Mouse (Mus musculus): ENCODE data around the gene Vps53. TPM values are rescaled to one million over a fixed set of nuclear protein-coding genes. Genes with fewer than 3 reads are reported as not detected.

Vps53 gene
- total RNA-seq, 2 experiments from 2014 or later = 90.3 to 94.4 TPM

GRCm38 (mm10) chr11:76065521-76066095 lies 113.8 kb downstream of the Vps53 start:
- DNase-seq (ENCODE audit: extremely low spot score in 1 of 2, low spot score in 1 of 2) = no peak

- no peak for DNase-seq (ENCODE audit: extremely low spot score in 1 of 2, low spot score in 1 of 2)
Measured at GRCm38 (mm10) chr11:76064411-76064810, 115.0 kb downstream of the Vps53 start.

GRCm38 (mm10) chr11:76060906-76061305 lies 118.5 kb downstream of the Vps53 start:
- no peak for DNase-seq (ENCODE audit: extremely low spot score in 1 of 2, low spot score in 1 of 2)

- no peak for DNase-seq (ENCODE audit: extremely low spot score in 1 of 2, low spot score in 1 of 2)
Measured at GRCm38 (mm10) chr11:76059971-76060370, 119.5 kb downstream of the Vps53 start.

- no peak for DNase-seq (ENCODE audit: extremely low spot score in 1 of 2, low spot score in 1 of 2)
Measured at GRCm38 (mm10) chr11:76056487-76056886, 123.0 kb downstream of the Vps53 start.

GRCm38 (mm10) chr11:76052496-76052895 lies 127.0 kb downstream of the Vps53 start:
- DNase-seq (ENCODE audit: extremely low spot score in 1 of 2, low spot score in 1 of 2) = no peak

- no peak for DNase-seq (ENCODE audit: extremely low spot score in 1 of 2, low spot score in 1 of 2)
Measured at GRCm38 (mm10) chr11:76050967-76051512, 128.4 kb downstream of the Vps53 start.

GRCm38 (mm10) chr11:76050509-76050908 lies 128.9 kb downstream of the Vps53 start:
- no peak for DNase-seq (ENCODE audit: extremely low spot score in 1 of 2, low spot score in 1 of 2)

- no peak for DNase-seq (ENCODE audit: extremely low spot score in 1 of 2, low spot score in 1 of 2)
Measured at GRCm38 (mm10) chr11:76045367-76045766, 134.1 kb downstream of the Vps53 start.

- no peak for DNase-seq (ENCODE audit: extremely low spot score in 1 of 2, low spot score in 1 of 2)
Measured at GRCm38 (mm10) chr11:76044468-76044867, 135.0 kb downstream of the Vps53 start.

GRCm38 (mm10) chr11:76042882-76043281 lies 136.6 kb downstream of the Vps53 start:
- no peak for DNase-seq (ENCODE audit: extremely low spot score in 1 of 2, low spot score in 1 of 2)

- no peak for DNase-seq (ENCODE audit: extremely low spot score in 1 of 2, low spot score in 1 of 2)
Measured at GRCm38 (mm10) chr11:76042041-76042638, 137.3 kb downstream of the Vps53 start.

GRCm38 (mm10) chr11:76040761-76041376 lies 138.6 kb downstream of the Vps53 start:
- no peak for DNase-seq (ENCODE audit: extremely low spot score in 1 of 2, low spot score in 1 of 2)

GRCm38 (mm10) chr11:76040106-76040505 lies 139.3 kb downstream of the Vps53 start:
- no peak for DNase-seq (ENCODE audit: extremely low spot score in 1 of 2, low spot score in 1 of 2)

- no peak for DNase-seq (ENCODE audit: extremely low spot score in 1 of 2, low spot score in 1 of 2)
Measured at GRCm38 (mm10) chr11:76039271-76040053, 140.0 kb downstream of the Vps53 start.

GRCm38 (mm10) chr11:76037581-76038294 lies 141.7 kb downstream of the Vps53 start:
- DNase-seq (ENCODE audit: extremely low spot score in 1 of 2, low spot score in 1 of 2) = no peak

GRCm38 (mm10) chr11:76035182-76035581 lies 144.3 kb downstream of the Vps53 start:
- DNase-seq (ENCODE audit: extremely low spot score in 1 of 2, low spot score in 1 of 2) = no peak

GRCm38 (mm10) chr11:76033836-76034235 lies 145.6 kb downstream of the Vps53 start:
- no peak for DNase-seq (ENCODE audit: extremely low spot score in 1 of 2, low spot score in 1 of 2)

GRCm38 (mm10) chr11:76033359-76033758 lies 146.1 kb downstream of the Vps53 start:
- DNase-seq (ENCODE audit: extremely low spot score in 1 of 2, low spot score in 1 of 2) = no peak

GRCm38 (mm10) chr11:76028072-76028465 lies 151.4 kb downstream of the Vps53 start:
- DNase-seq (ENCODE audit: extremely low spot score in 1 of 2, low spot score in 1 of 2) = no peak
